Comparison of ENCODE assay signal across 8 mouse cellular contexts in genomic region chr6:118099311-118099802, GRCm38 (mm10). TPM values are rescaled to one million over a fixed set of nuclear protein-coding genes. Genes with fewer than 3 reads are reported as not detected.
A peak's percentile ranks its signal among the peaks of the same experiment; 100 is the strongest.
DNase-seq lines count a peak whose midpoint lies in the region; ATAC-seq lines count a peak whose summit lies in the region.

No protein-coding gene starts in this region.

- peak; percentile 40 for DNase-seq in embryo, embryonic 10.5 days (ENCODE audit: low spot score)
- DNase-seq in embryo, embryonic 9.5 days (ENCODE audit: extremely low spot score): no peak
- peak; percentile 53 to 70 for DNase-seq in right cerebral cortex, adult 2 months (ENCODE audit: low spot score in 2 of 2)
- no peak for DNase-seq in right cerebral cortex, postnatal 25 days
- DNase-seq in lung, postnatal 36 days: peak; percentile 71
- DNase-seq in layer of hippocampus, adult 11-12 months (ENCODE audit: low spot score): no peak
- no peak for DNase-seq in spleen, postnatal 36 days (ENCODE audit: low spot score in 2 of 2)

- ATAC-seq in hematopoietic stem cell, adult 5-6 weeks (replicated peaks in 1 of 2; ENCODE audit: insufficient read depth in 1 of 2, low FRiP score in 2 of 2, low TSS enrichment in 1 of 2, low read depth in 1 of 2, poor library complexity in 2 of 2, severe bottlenecking in 2 of 2): peak; percentile 75 to 80

RNA-seq across cellular contexts. Expression of gene Csgalnact2, which starts 39.6 kb away (rescaled TPM):
- 77.9 and 79.5 TPM in 2 replicates for total RNA-seq in hematopoietic stem cell, adult 5-6 weeks (2017)

Comparison
In these comparisons a context has a peak if more than half of its experiments do, and no peak if none do; other contexts are left out.
1. DNase-seq: peak in embryo, embryonic 10.5 days (single experiment), right cerebral cortex, adult 2 months (2 of 2) and lung, postnatal 36 days (single experiment); none in embryo, embryonic 9.5 days (single experiment), right cerebral cortex, postnatal 25 days (single experiment), layer of hippocampus, adult 11-12 months (single experiment) and spleen, postnatal 36 days (0 of 2).